Comparison of ENCODE assay signal across 19 mouse cellular contexts in genomic region chr5:98476539-98476938, GRCm38 (mm10).
DNase-seq lines count a peak whose midpoint lies in the region; ATAC-seq and TF ChIP-seq lines count a peak whose summit lies in the region.
"Had no signal": no experiment of that assay in that cellular context is flagged by ENCODE, and none has a peak within 500 bp of the region (broad histone marks: within the 10 kb centered on the region; RNA-seq: fewer than 3 reads in every experiment).

No protein-coding gene starts in this region.

- no peak overlapping the region for H3K27ac ChIP-seq in forebrain, embryonic 14.5 days (ENCODE audit: low read depth, low read length)
- H3K27ac ChIP-seq in forebrain, embryonic 10.5 days = no peak overlapping the region
- H3K27ac ChIP-seq in lung, embryonic 14.5 days (ENCODE audit: low read depth) = peak overlapping the region; percentile 44; the same call in 1 of the 2 replicates
- H3K27ac ChIP-seq: embryonic facial prominence, embryonic 13.5 days; forebrain, embryonic 13.5 days; heart, embryonic 10.5 days; hindbrain, embryonic 13.5 days; hindbrain, postnatal 0 days had no signal

- H3K27me3 ChIP-seq in forebrain, embryonic 14.5 days (replicated peaks; ENCODE audit: control insufficient read depth, insufficient read depth, low read length) = no peaks in the 10 kb centered on the region
- H3K27me3 ChIP-seq in forebrain, embryonic 10.5 days (ENCODE audit: poor library complexity, severe bottlenecking) = no peaks in the 10 kb centered on the region
- H3K27me3 ChIP-seq in lung, embryonic 14.5 days (ENCODE audit: insufficient read depth, low read length) = no peaks in the 10 kb centered on the region
- H3K27me3 ChIP-seq: embryonic facial prominence, embryonic 13.5 days; forebrain, embryonic 13.5 days; hindbrain, embryonic 13.5 days had no signal

- no peak for ATAC-seq in forebrain, embryonic 14.5 days
- ATAC-seq in lung, embryonic 14.5 days (ENCODE audit: insufficient read depth) = 0 out of 2 replicates have a peak, but pooled peaks have one; percentile 57
- ATAC-seq: forebrain, embryonic 13.5 days; hindbrain, postnatal 0 days had no signal

- 94% methylated on average over 3 of the region's 3 CpGs for WGBS in forebrain, embryonic 14.5 days
- WGBS in forebrain, embryonic 10.5 days = 91% methylated on average over 3 of the region's 3 CpGs
- 41% methylated on average over 3 of the region's 3 CpGs for WGBS in lung, embryonic 14.5 days
- WGBS in lung, adult 2 months = 56% methylated on average over 3 of the region's 3 CpGs

- TF ChIP-seq POLR2A in lung, adult 2 months (IDR thresholded peaks at IDR 0.05; ENCODE audit: borderline replicate concordance, extremely low read depth, low read depth, low read length) = no peak

- no peak overlapping the region for H3K4me3 ChIP-seq in forebrain, embryonic 14.5 days (ENCODE audit: low read depth, low read length)
- no peak overlapping the region for H3K4me3 ChIP-seq in forebrain, embryonic 10.5 days
- H3K4me3 ChIP-seq in lung, embryonic 14.5 days (ENCODE audit: low read depth, low read length) = no peak overlapping the region
- H3K4me3 ChIP-seq in lung, adult 2 months (replicated peaks; ENCODE audit: extremely low read depth, low read depth, low read length) = no peak overlapping the region
- H3K4me3 ChIP-seq: embryonic facial prominence, embryonic 13.5 days; forebrain, embryonic 13.5 days; heart, embryonic 10.5 days; hindbrain, embryonic 13.5 days had no signal

- TF ChIP-seq CTCF in lung, embryonic 14.5 days (IDR thresholded peaks at IDR 0.05; ENCODE audit: low read depth) = no peak
- TF ChIP-seq CTCF in lung, adult 2 months (IDR thresholded peaks at IDR 0.05; ENCODE audit: insufficient read depth, low read length) = no peak

- DNase-seq in forebrain, embryonic 14.5 days (ENCODE audit: low spot score) = peak; percentile 13
- no peak for DNase-seq in forebrain, embryonic 10.5 days (ENCODE audit: extremely low spot score, low spot score)
- DNase-seq in lung, embryonic 14.5 days = peak; percentile 90
- DNase-seq in lung, adult 2 months = no peak
- DNase-seq in adipocyte (ENCODE audit: low spot score) = peak; percentile 3
- DNase-seq in lung, postnatal 14 days = peak; percentile 27
- no peak for DNase-seq in layer of hippocampus, adult 9-11 months
- no peak for DNase-seq in frontal cortex, postnatal 10 days (ENCODE audit: low spot score in 2 of 2)
- DNase-seq: adrenal gland, adult 8-10 months; cerebellum, adult 11-12 months; cerebellum, adult 9-11 months; cerebellum, postnatal 36 days; gastrocnemius, postnatal 36 days; heart, adult 18-20 months had no signal

- H3K36me3 ChIP-seq in forebrain, embryonic 14.5 days (ENCODE audit: control insufficient read depth, insufficient read depth, low read length) = no peaks in the 10 kb centered on the region
- no peaks in the 10 kb centered on the region for H3K36me3 ChIP-seq in forebrain, embryonic 10.5 days (replicated peaks)
- no peaks in the 10 kb centered on the region for H3K36me3 ChIP-seq in lung, embryonic 14.5 days (ENCODE audit: insufficient read depth)
- H3K36me3 ChIP-seq: embryonic facial prominence, embryonic 13.5 days; heart, embryonic 10.5 days; hindbrain, embryonic 13.5 days had no signal

- no peak overlapping the region for H3K9ac ChIP-seq in forebrain, embryonic 14.5 days (ENCODE audit: low read length)
- no peak overlapping the region for H3K9ac ChIP-seq in lung, embryonic 14.5 days
- H3K9ac ChIP-seq: embryonic facial prominence, embryonic 13.5 days; forebrain, embryonic 13.5 days; hindbrain, embryonic 13.5 days had no signal

- no peaks in the 10 kb centered on the region for H3K4me1 ChIP-seq in forebrain, embryonic 14.5 days (ENCODE audit: control insufficient read depth, insufficient read depth, low read length)
- no peaks in the 10 kb centered on the region for H3K4me1 ChIP-seq in forebrain, embryonic 10.5 days
- peaks cover 7% of the 10 kb centered on the region; the same call in 1 of the 2 replicates for H3K4me1 ChIP-seq in lung, embryonic 14.5 days (ENCODE audit: insufficient read depth)
- no peaks in the 10 kb centered on the region for H3K4me1 ChIP-seq in lung, adult 2 months (ENCODE audit: control insufficient read depth, insufficient read depth, low read length)
- H3K4me1 ChIP-seq: embryonic facial prominence, embryonic 13.5 days; forebrain, embryonic 13.5 days; heart, embryonic 10.5 days; hindbrain, embryonic 13.5 days had no signal

- H3K4me2 ChIP-seq in forebrain, embryonic 14.5 days (ENCODE audit: low read length) = no peak overlapping the region
- no peak overlapping the region for H3K4me2 ChIP-seq in lung, embryonic 14.5 days
- H3K4me2 ChIP-seq: embryonic facial prominence, embryonic 13.5 days; forebrain, embryonic 13.5 days; hindbrain, embryonic 13.5 days had no signal

- no peaks in the 10 kb centered on the region for H3K9me3 ChIP-seq in forebrain, embryonic 14.5 days (replicated peaks; ENCODE audit: control insufficient read depth, low read length)
- no peaks in the 10 kb centered on the region for H3K9me3 ChIP-seq in forebrain, embryonic 10.5 days
- no peaks in the 10 kb centered on the region for H3K9me3 ChIP-seq in lung, embryonic 14.5 days (ENCODE audit: low read depth, low read length)
- H3K9me3 ChIP-seq: embryonic facial prominence, embryonic 13.5 days; forebrain, embryonic 13.5 days; heart, embryonic 10.5 days; hindbrain, embryonic 13.5 days had no signal

Comparison
In these comparisons a context has a peak if more than half of its experiments do, and no peak if none do; other contexts are left out.
1. DNase-seq: peak in forebrain, embryonic 14.5 days (single experiment), lung, embryonic 14.5 days (single experiment), adipocyte (single experiment) and lung, postnatal 14 days (single experiment); none in forebrain, embryonic 10.5 days (single experiment), lung, adult 2 months (single experiment), layer of hippocampus, adult 9-11 months (single experiment) and frontal cortex, postnatal 10 days (0 of 2).